ENCODE assay signal across 20 mouse cellular contexts in the genomic region with DNA sequence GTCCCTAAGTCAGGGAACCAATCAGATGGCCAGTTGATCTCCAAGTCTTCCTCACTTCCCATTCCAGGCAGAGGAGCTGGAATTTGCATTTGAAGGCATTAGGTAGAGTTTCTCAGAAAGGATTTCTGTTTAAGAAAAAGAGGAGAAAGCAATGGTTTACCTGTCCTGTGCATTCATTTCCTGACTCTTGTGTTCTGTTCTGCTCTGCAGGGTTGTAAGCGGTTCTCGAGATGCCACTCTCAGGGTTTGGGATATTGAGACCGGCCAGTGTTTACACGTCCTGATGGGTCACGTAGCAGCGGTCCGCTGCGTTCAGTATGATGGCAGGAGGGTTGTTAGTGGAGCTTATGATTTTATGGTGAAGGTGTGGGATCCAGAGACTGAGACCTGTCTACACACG.
DNase-seq lines count a peak whose midpoint lies in the region; TF ChIP-seq lines count a peak whose summit lies in the region.
"Had no signal": no experiment of that assay in that cellular context is flagged by ENCODE, and none has a peak within 500 bp of the region (broad histone marks: within the 10 kb centered on the region; RNA-seq: fewer than 3 reads in every experiment).

No protein-coding gene starts in this region.

- peaks cover 20% of the 10 kb centered on the region for H3K4me1 ChIP-seq in cortical plate, adult 2 months (ENCODE audit: control insufficient read depth, insufficient read depth, low read length)
- H3K4me1 ChIP-seq: embryonic facial prominence, embryonic 15.5 days; forebrain, embryonic 10.5 days; forebrain, embryonic 12.5 days had no signal

- H3K27ac ChIP-seq in left cerebral cortex, adult 2 months = peak overlapping the region; percentile 51
- H3K27ac ChIP-seq in cortical plate, adult 2 months (ENCODE audit: insufficient read depth, low read length) = peak overlapping the region; percentile 3; the same call in 1 of the 2 replicates
- H3K27ac ChIP-seq: embryonic facial prominence, embryonic 13.5 days; embryonic facial prominence, embryonic 15.5 days; forebrain, embryonic 10.5 days; forebrain, embryonic 12.5 days had no signal

- TF ChIP-seq POLR2A in cortical plate, adult 2 months (IDR thresholded peaks at IDR 0.05; ENCODE audit: extremely low read depth, insufficient read depth, low read length) = no peak

- DNase-seq in heart, adult 11 months = peak; percentile 75
- DNase-seq in heart, adult 18-20 months = no peak
- no peak for DNase-seq in left cerebral cortex, adult 2 months (ENCODE audit: extremely low spot score in 1 of 2, low spot score in 2 of 2)
- DNase-seq in left cerebral cortex, postnatal 14 days (ENCODE audit: low spot score in 2 of 2) = no peak
- DNase-seq: adrenal gland, adult 8-10 months; adrenal gland, postnatal 14 days; adrenal gland, postnatal 36 days; B cell, adult 2 months; cerebellum, adult 11-12 months; cerebellum, adult 2 months; cerebellum, adult 9-10 months; cerebellum, postnatal 10 days; cerebellum, postnatal 25 days; embryo, embryonic 11 days had no signal

- no peak for TF ChIP-seq CTCF in left cerebral cortex, adult 2 months (IDR thresholded peaks at IDR 0.05)
- TF ChIP-seq CTCF in cortical plate, adult 2 months (IDR thresholded peaks at IDR 0.05; ENCODE audit: extremely low read depth, insufficient read depth, low read length) = no peak

- H3K4me3 ChIP-seq in left cerebral cortex, adult 2 months = no peak overlapping the region
- no peak overlapping the region for H3K4me3 ChIP-seq in cortical plate, adult 2 months (ENCODE audit: insufficient read depth, low read length)
- H3K4me3 ChIP-seq: embryonic facial prominence, embryonic 13.5 days; embryonic facial prominence, embryonic 15.5 days; erythroblast, embryonic 14.5 days; forebrain, embryonic 10.5 days; forebrain, embryonic 12.5 days had no signal

- intact Hi-C loops in left cerebral cortex, adult 2 months (cut with DNase I) = loop anchor here (5.0 kb wide), 1 partner anchor 173 kb away; no protein-coding TSS in a partner anchor
- intact Hi-C loops in left cerebral cortex, postnatal 14 days (cut with DNase I) = no loop called here
